Mouse (Mus musculus): ENCODE data around the gene Pknox2.

Gene Pknox2

GRCm38 (mm10) chr9:37101059-37101940, 45.9 kb downstream of the Pknox2 start:
- whole genome bisulfite sequencing: 63% methylated on average over 11 of the region's 11 CpGs

- 59% methylated on average over 3 of the region's 3 CpGs for WGBS
These were observed 47.6 kb downstream of the Pknox2 start for GRCm38 (mm10) chr9:37099595-37099994.

GRCm38 (mm10) chr9:37098600-37098999, 48.6 kb downstream of the Pknox2 start:
- 94% methylated on average over 3 of the region's 3 CpGs for WGBS

GRCm38 (mm10) chr9:37094230-37094990, 52.8 kb downstream of the Pknox2 start:
- WGBS: 75% methylated on average over 11 of the region's 11 CpGs

- 37% methylated on average over 5 of the region's 5 CpGs for WGBS
These were observed 54.1 kb downstream of the Pknox2 start for GRCm38 (mm10) chr9:37093086-37093485.

GRCm38 (mm10) chr9:37089894-37090652, 57.1 kb downstream of the Pknox2 start:
- 64% methylated on average over 6 of the region's 6 CpGs for WGBS

GRCm38 (mm10) chr9:37085370-37085769, 61.8 kb downstream of the Pknox2 start:
- WGBS: 25% methylated on average over 2 of the region's 2 CpGs

- WGBS: 97% methylated on average over 10 of the region's 10 CpGs
These were observed 65.0 kb downstream of the Pknox2 start for GRCm38 (mm10) chr9:37082246-37082645.

- WGBS: 83% methylated on average over 6 of the region's 6 CpGs
These were observed 66.9 kb downstream of the Pknox2 start for GRCm38 (mm10) chr9:37080309-37080708.

GRCm38 (mm10) chr9:37077063-37077418, 70.2 kb downstream of the Pknox2 start:
- 39% methylated on average over 2 of the region's 2 CpGs for whole genome bisulfite sequencing

GRCm38 (mm10) chr9:37076386-37077062, 70.7 kb downstream of the Pknox2 start:
- 20% methylated on average over 15 of the region's 15 CpGs for WGBS

- 60% methylated on average over 4 of the region's 4 CpGs for WGBS
These were observed 71.3 kb downstream of the Pknox2 start for GRCm38 (mm10) chr9:37075903-37076302.

GRCm38 (mm10) chr9:37069391-37070312, 77.6 kb downstream of the Pknox2 start:
- WGBS: 82% methylated on average over 6 of the region's 6 CpGs

- 70% methylated on average over 5 of the region's 5 CpGs for WGBS
These were observed 79.8 kb downstream of the Pknox2 start for GRCm38 (mm10) chr9:37067473-37067830.

- WGBS: 67% methylated on average over 8 of the region's 8 CpGs
These were observed 80.3 kb downstream of the Pknox2 start for GRCm38 (mm10) chr9:37066732-37067472.

GRCm38 (mm10) chr9:37061627-37062026, 85.6 kb downstream of the Pknox2 start:
- WGBS: 53% methylated on average over 2 of the region's 2 CpGs

- WGBS: 31% methylated on average over 5 of the region's 5 CpGs
These were observed 92.5 kb downstream of the Pknox2 start for GRCm38 (mm10) chr9:37054703-37055102.

GRCm38 (mm10) chr9:37053601-37054512, 93.3 kb downstream of the Pknox2 start:
- 22% methylated on average over 21 of the region's 21 CpGs for WGBS

- WGBS: 67% methylated on average over 6 of the region's 6 CpGs
These were observed 94.2 kb downstream of the Pknox2 start for GRCm38 (mm10) chr9:37053041-37053440.
